Mouse (Mus musculus): ENCODE results near the gene Nbas. TPM values are rescaled to one million over a fixed set of nuclear protein-coding genes. Genes with fewer than 3 reads are reported as not detected.

Nbas gene
- polyA plus RNA-seq, 1 experiment: 27.7 TPM

DNA sequence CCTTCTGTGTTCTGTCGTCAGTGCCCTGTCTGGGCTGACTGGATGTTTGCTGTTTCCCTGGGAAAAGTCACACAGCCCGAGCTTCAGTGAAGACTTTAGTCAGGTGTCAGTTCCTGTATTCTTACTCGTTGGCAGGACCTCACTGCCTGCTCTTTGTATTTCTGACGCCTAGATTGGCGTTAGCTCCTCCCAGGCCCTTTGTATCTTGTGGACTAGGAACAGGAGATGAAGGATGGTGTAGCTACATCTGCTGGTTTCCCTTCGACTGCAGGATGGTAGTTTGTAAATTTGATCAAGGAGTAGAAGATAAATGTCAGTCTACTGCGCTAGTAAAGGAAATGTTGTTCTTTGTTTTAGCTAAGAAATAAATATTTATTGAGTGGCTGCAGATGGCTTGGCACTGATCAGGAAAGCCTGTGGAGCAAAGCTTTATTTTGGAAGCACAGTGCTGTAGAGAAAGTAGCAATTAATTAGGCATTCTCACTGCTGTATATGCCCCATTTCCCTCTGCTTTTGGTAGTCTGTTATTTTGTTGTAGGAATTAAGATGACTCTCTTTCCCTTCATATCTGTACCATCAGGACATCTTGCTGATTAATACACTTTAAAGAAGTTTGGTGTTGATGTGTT, 91.4 kb downstream of the Nbas start:
- no peak overlapping the region for H3K27ac ChIP-seq (ENCODE audit: insufficient read depth, low read length)
- TF ChIP-seq CTCF (IDR thresholded peaks at IDR 0.05; ENCODE audit: borderline replicate concordance, insufficient read depth, low read length) (no peak), POLR2A (IDR thresholded peaks at IDR 0.05; ENCODE audit: low read depth, low read length) (no peak)
- no peak overlapping the region for H3K4me3 ChIP-seq (ENCODE audit: insufficient read depth, low read length)

DNA sequence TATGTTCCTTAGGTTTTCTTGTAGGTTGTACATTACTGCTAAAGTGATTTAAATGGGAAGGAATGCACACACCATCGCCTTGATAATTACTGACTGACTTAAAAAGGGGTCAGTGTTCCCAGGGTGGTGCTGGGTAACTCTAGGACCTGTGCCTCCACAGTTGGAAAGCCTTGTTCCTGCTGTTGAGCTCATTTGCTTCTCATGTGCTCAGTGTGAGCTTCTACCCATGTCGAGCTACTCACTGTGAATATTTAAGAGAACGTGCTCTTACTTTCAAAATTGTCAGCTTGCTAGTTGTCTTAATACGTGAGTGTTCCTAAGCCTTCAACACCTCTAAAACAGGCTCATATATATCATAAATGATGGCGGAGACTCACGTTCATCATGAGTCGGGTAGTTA, 112.6 kb downstream of the Nbas start:
- Histone ChIP-seq H3K27ac (ENCODE audit: insufficient read depth, low read length) (no peak overlapping the region), H3K4me3 (ENCODE audit: insufficient read depth, low read length) (no peak overlapping the region), H3K4me1 (ENCODE audit: control insufficient read depth, insufficient read depth, low read length) (no peaks in the 10 kb centered on the region)
- TF ChIP-seq CTCF (IDR thresholded peaks at IDR 0.05; ENCODE audit: borderline replicate concordance, insufficient read depth, low read length): no peak
- no peak for TF ChIP-seq POLR2A (IDR thresholded peaks at IDR 0.05; ENCODE audit: low read depth, low read length)

More for the DNA sequence above, 91.4 kb downstream of the Nbas start:
- H3K4me1 ChIP-seq (ENCODE audit: control insufficient read depth, insufficient read depth, low read length): no peaks in the 10 kb centered on the region

DNA sequence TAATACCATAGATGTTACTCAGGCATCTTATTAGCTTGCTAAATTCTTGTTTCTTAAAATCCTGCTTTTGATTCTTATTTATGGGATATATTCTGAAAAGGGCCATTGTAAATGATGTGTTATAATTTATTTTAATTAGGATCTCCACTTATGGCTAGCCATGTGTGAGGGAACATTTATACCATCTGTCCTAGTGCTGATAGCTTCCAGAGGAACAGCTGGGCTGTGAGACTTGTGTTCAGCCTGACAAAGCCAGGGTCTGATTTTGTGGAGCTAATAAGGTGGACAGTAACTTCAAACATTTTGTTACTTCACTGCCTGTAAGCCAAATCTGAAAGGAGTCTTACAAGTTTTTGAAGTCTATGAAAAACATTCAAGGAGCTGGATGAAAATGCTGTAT, 113.1 kb downstream of the Nbas start:
- Histone ChIP-seq H3K27ac (ENCODE audit: insufficient read depth, low read length) (no peak overlapping the region), H3K4me3 (ENCODE audit: insufficient read depth, low read length) (no peak overlapping the region), H3K4me1 (ENCODE audit: control insufficient read depth, insufficient read depth, low read length) (no peaks in the 10 kb centered on the region)
- TF ChIP-seq POLR2A (IDR thresholded peaks at IDR 0.05; ENCODE audit: low read depth, low read length) (no peak), CTCF (IDR thresholded peaks at IDR 0.05; ENCODE audit: borderline replicate concordance, insufficient read depth, low read length) (no peak)

GRCm38 (mm10) chr12:13389644-13390043, 120.7 kb downstream of the Nbas start:
- H3K4me3 ChIP-seq (ENCODE audit: insufficient read depth, low read length): no peak overlapping the region
- H3K27ac ChIP-seq (ENCODE audit: insufficient read depth, low read length): no peak overlapping the region
- H3K4me1 ChIP-seq (ENCODE audit: control insufficient read depth, insufficient read depth, low read length): no peaks in the 10 kb centered on the region
- no peak for TF ChIP-seq CTCF (IDR thresholded peaks at IDR 0.05; ENCODE audit: borderline replicate concordance, insufficient read depth, low read length)
- TF ChIP-seq POLR2A (IDR thresholded peaks at IDR 0.05; ENCODE audit: low read depth, low read length): no peak

- no peak overlapping the region for H3K4me3 ChIP-seq (ENCODE audit: insufficient read depth, low read length)
- peaks cover 2% of the 10 kb centered on the region; the same call in 1 of the 2 replicates for H3K4me1 ChIP-seq (ENCODE audit: control insufficient read depth, insufficient read depth, low read length)
- H3K27ac ChIP-seq (ENCODE audit: insufficient read depth, low read length): no peak overlapping the region
- TF ChIP-seq CTCF (IDR thresholded peaks at IDR 0.05; ENCODE audit: borderline replicate concordance, insufficient read depth, low read length) (no peak), POLR2A (IDR thresholded peaks at IDR 0.05; ENCODE audit: low read depth, low read length) (no peak)
These were observed 141.3 kb downstream of the Nbas start for GRCm38 (mm10) chr12:13410191-13410590.

DNA sequence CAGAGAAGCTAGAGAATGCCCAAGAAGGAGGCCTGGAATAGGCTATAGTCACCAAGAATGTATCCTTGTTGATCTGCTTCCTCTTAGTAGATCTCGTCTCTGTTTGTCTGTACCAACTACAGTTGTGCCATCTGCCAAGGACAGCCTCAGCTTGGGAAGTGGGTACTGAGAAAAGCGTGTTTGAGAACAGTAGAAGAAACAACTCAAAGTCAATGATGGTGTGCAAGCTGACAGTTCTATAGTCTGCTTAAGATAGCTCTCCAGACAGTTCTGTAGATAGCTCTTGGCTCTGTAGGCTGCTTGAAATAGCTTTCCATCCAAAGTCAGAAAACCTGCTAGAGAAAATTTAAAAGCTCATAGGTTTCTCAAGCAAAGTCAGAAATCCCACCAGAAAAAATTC, 149.7 kb downstream of the Nbas start:
- Histone ChIP-seq H3K4me1 (ENCODE audit: control insufficient read depth, insufficient read depth, low read length) (no peaks in the 10 kb centered on the region), H3K27ac (ENCODE audit: insufficient read depth, low read length) (no peak overlapping the region), H3K4me3 (ENCODE audit: insufficient read depth, low read length) (no peak overlapping the region)
- TF ChIP-seq POLR2A (IDR thresholded peaks at IDR 0.05; ENCODE audit: low read depth, low read length) (no peak), CTCF (IDR thresholded peaks at IDR 0.05; ENCODE audit: borderline replicate concordance, insufficient read depth, low read length) (no peak)

DNA sequence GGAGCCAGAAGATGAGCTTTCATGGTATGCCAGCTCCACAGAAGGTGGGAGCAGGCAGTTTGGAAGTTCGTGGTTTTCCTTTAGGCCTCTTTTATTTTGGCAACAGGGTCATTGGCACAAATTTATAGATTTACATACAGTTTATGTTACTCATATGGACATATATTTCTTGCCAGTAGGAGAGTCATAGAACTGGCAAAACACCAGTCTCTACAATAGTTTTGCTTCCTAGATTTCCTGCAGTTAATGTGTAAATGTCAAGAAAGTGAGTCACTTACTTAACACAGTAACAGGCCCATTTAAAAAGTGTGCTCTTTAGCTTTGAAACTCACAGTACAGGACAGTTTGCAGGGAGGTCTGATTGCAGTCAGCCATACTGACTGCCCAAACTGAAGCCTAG, 161.3 kb downstream of the Nbas start:
- Histone ChIP-seq H3K4me3 (ENCODE audit: insufficient read depth, low read length) (no peak overlapping the region), H3K4me1 (ENCODE audit: control insufficient read depth, insufficient read depth, low read length) (peaks cover 14% of the 10 kb centered on the region), H3K27ac (ENCODE audit: insufficient read depth, low read length) (peak overlapping the region; percentile 64)
- TF ChIP-seq CTCF (IDR thresholded peaks at IDR 0.05; ENCODE audit: borderline replicate concordance, insufficient read depth, low read length) (no peak), POLR2A (IDR thresholded peaks at IDR 0.05; ENCODE audit: low read depth, low read length) (no peak)

GRCm38 (mm10) chr12:13444653-13445431, 175.9 kb downstream of the Nbas start:
- TF ChIP-seq CTCF (IDR thresholded peaks at IDR 0.05; ENCODE audit: borderline replicate concordance, insufficient read depth, low read length) (no peak), POLR2A (IDR thresholded peaks at IDR 0.05; ENCODE audit: low read depth, low read length) (no peak)
- H3K27ac ChIP-seq (ENCODE audit: insufficient read depth, low read length): no peak overlapping the region
- H3K4me3 ChIP-seq (ENCODE audit: insufficient read depth, low read length): no peak overlapping the region
- H3K4me1 ChIP-seq (ENCODE audit: control insufficient read depth, insufficient read depth, low read length): no peaks in the 10 kb centered on the region

DNA sequence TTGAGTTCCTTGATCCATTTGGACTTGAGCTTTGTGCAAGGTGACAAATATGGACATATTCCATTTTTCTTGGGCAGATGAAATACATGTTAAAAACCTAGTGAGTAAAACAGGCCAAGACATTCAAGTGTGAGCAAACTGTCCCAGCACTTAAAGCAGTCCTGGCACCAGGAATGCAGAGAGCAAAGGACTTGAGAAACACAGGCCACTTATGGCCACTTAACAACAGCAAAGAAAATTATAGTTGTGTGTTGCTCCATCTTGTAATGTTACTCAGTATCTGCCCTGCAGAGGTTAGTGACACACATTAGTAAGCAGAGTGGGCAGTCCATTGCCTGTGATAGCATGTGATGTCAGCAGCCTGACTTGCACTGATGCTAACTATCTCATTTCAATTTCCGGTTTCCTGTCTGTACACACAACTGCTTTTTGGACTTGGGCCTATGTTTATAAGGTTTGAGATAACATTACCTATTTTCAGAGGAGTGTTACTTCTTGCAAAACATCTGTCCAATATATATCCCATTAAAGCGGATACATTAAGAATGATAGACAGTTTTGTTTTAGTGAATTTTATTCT, 176.6 kb downstream of the Nbas start:
- no peak for TF ChIP-seq CTCF (IDR thresholded peaks at IDR 0.05; ENCODE audit: borderline replicate concordance, insufficient read depth, low read length)
- TF ChIP-seq POLR2A (IDR thresholded peaks at IDR 0.05; ENCODE audit: low read depth, low read length): no peak
- Histone ChIP-seq H3K4me1 (ENCODE audit: control insufficient read depth, insufficient read depth, low read length) (no peaks in the 10 kb centered on the region), H3K27ac (ENCODE audit: insufficient read depth, low read length) (no peak overlapping the region), H3K4me3 (ENCODE audit: insufficient read depth, low read length) (no peak overlapping the region)

- Histone ChIP-seq H3K4me1 (ENCODE audit: control insufficient read depth, insufficient read depth, low read length) (no peaks in the 10 kb centered on the region), H3K4me3 (ENCODE audit: insufficient read depth, low read length) (no peak overlapping the region), H3K27ac (ENCODE audit: insufficient read depth, low read length) (0 out of 2 replicates have a peak overlapping the region, but pooled peaks have one; percentile 1)
- TF ChIP-seq CTCF (IDR thresholded peaks at IDR 0.05; ENCODE audit: borderline replicate concordance, insufficient read depth, low read length) (no peak), POLR2A (IDR thresholded peaks at IDR 0.05; ENCODE audit: low read depth, low read length) (no peak)
These were observed 180.0 kb downstream of the Nbas start for GRCm38 (mm10) chr12:13448916-13449315.
